Mouse (Mus musculus): ENCODE results near the gene Cep83. TPM values are rescaled to one million over a fixed set of nuclear protein-coding genes. Genes with fewer than 3 reads are reported as not detected.

The Cep83 gene
- total and polyA plus RNA-seq, 3 experiments: 23.9 to 231 (median 25.9) TPM

DNA sequence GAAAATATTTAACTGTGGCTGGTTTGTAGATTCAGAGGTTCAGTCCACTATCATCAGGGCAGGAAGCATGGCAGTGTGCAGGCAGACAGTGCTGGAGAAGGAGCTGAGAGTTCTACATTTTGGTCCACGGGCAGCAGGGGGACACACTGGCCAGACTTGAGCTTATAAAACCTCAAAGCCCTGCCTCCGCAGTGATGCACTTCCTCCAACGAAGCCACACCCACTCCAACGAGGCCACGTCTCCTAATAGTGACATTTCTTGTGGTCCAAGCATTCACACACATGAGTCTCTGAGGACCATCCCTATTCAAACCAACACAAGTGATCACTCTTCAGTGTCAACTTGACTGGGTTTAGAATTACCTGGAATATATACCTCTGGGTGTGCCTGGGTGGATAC is 49.2 kb upstream of the Cep83 start:
- Histone ChIP-seq H3K9me3 (replicated peaks; ENCODE audit: insufficient read depth, low read length) (no peaks in the 10 kb centered on the region), H3K4me1 (ENCODE audit: control insufficient read depth in 1 of 2, insufficient read depth in 2 of 2, low read length in 2 of 2) (no peaks in the 10 kb centered on the region), H3K79me2 (ENCODE audit: control insufficient read depth, insufficient read depth, low read length, poor library complexity) (no peaks in the 10 kb centered on the region), H3K27ac (ENCODE audit: control insufficient read depth, low read depth, low read length) (no peak overlapping the region), H3K36me3 (ENCODE audit: control insufficient read depth in 1 of 2, insufficient read depth in 2 of 2, low read length in 2 of 2) (no peaks in the 10 kb centered on the region), H3K27me3 (ENCODE audit: control insufficient read depth in 1 of 2, insufficient read depth in 2 of 2, low read length in 2 of 2) (peaks cover 0 to 11% of the 10 kb centered on the region in 2 experiments; a peak in 3 of 4 replicates), H3K9ac (ENCODE audit: control insufficient read depth, low read depth, low read length, poor library complexity, severe bottlenecking) (no peak overlapping the region), H3K4me3 (ENCODE audit: control insufficient read depth in 1 of 2, insufficient read depth in 1 of 2, low read depth in 2 of 2, low read length in 2 of 2) (no peak overlapping the region)
- TF ChIP-seq ZNF384 (IDR thresholded peaks at IDR 0.05; ENCODE audit: low read depth, low read length) (no peak), ZC3H11A (IDR thresholded peaks at IDR 0.05; ENCODE audit: low read depth, low read length) (no peak), UBTF (IDR thresholded peaks at IDR 0.05; ENCODE audit: borderline replicate concordance, insufficient read depth, low read depth, low read length) (no peak), MYB (IDR thresholded peaks at IDR 0.05; ENCODE audit: low read depth, low read length) (no peak), ZMIZ1 (IDR thresholded peaks at IDR 0.05; ENCODE audit: low read depth, low read length) (no peak), CTCF (IDR thresholded peaks at IDR 0.05 in 2 of 3, conservative IDR thresholded peaks at IDR 0.05 in 1 of 3; ENCODE audit: control insufficient read depth in 1 of 3, insufficient read depth in 1 of 3, low read depth in 2 of 3, low read length in 3 of 3, poor library complexity in 1 of 3, severe bottlenecking in 1 of 3) (no peak; a peak in 1 of 6 replicates), SIN3A (IDR thresholded peaks at IDR 0.05; ENCODE audit: low read length) (no peak), ETS1 (IDR thresholded peaks at IDR 0.05; ENCODE audit: low read depth, low read length) (no peak), RCOR1 (IDR thresholded peaks at IDR 0.05; ENCODE audit: low read depth, low read length) (no peak), MAFK (IDR thresholded peaks at IDR 0.05; ENCODE audit: borderline replicate concordance, low read depth, low read length) (no peak), CHD2 (IDR thresholded peaks at IDR 0.05; ENCODE audit: low read length) (no peak)
- DNase-seq (ENCODE audit: low read depth, low spot score): peak; percentile 19

DNA sequence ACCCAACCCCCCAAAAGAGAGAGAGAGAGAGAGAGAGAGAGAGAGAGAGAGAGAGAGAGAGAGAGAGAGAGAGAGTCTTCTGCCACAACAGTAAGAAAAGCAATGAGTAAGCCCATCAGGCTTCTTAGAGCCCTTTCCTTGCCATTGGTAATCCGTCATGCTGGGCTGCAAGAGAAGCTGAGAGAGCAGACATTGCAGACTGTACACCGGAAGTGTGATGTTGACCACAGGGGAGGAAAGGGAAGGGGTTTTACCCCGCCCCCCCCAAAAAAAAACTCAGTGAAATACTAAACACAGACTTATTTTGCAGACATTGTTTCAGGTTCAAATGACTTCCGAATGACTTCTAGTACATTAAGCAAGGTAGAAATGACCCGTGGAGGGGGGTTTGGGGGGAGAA is 48.4 kb upstream of the Cep83 start:
- no peak overlapping the region for H3K4me3 ChIP-seq (ENCODE audit: control insufficient read depth in 1 of 2, insufficient read depth in 1 of 2, low read depth in 2 of 2, low read length in 2 of 2)
- H3K36me3 ChIP-seq (ENCODE audit: control insufficient read depth in 1 of 2, insufficient read depth in 2 of 2, low read length in 2 of 2): no peaks in the 10 kb centered on the region
- no peak overlapping the region for H3K9ac ChIP-seq (ENCODE audit: control insufficient read depth, low read depth, low read length, poor library complexity, severe bottlenecking)
- no peaks in the 10 kb centered on the region for H3K9me3 ChIP-seq (replicated peaks; ENCODE audit: insufficient read depth, low read length)
- no peak for TF ChIP-seq ELF1 (IDR thresholded peaks at IDR 0.05; ENCODE audit: low read depth, low read length)
- TF ChIP-seq TAL1 (IDR thresholded peaks at IDR 0.05; ENCODE audit: low read length): no peak
- no peak for TF ChIP-seq ZKSCAN1 (IDR thresholded peaks at IDR 0.05; ENCODE audit: low read depth, low read length)
- no peak for TF ChIP-seq EP300 (IDR thresholded peaks at IDR 0.05; ENCODE audit: low read depth in 1 of 2, low read length in 2 of 2)
- no peak for TF ChIP-seq POLR2AphosphoS5 (IDR thresholded peaks at IDR 0.05; ENCODE audit: borderline replicate concordance, low read depth, low read length)
- TF ChIP-seq TBP (IDR thresholded peaks at IDR 0.05; ENCODE audit: low read depth, low read length): no peak
- no peak for TF ChIP-seq E2F4 (IDR thresholded peaks at IDR 0.05; ENCODE audit: borderline replicate concordance, low read depth, low read length)
- no peak for TF ChIP-seq SMC3 (IDR thresholded peaks at IDR 0.05; ENCODE audit: low read depth, low read length)
- TF ChIP-seq MAFK (IDR thresholded peaks at IDR 0.05; ENCODE audit: borderline replicate concordance, low read depth, low read length): no peak
- no peak for TF ChIP-seq NELFE (IDR thresholded peaks at IDR 0.05; ENCODE audit: low read depth, low read length)
- TF ChIP-seq USF1 (IDR thresholded peaks at IDR 0.05; ENCODE audit: low read depth, low read length): no peak
- no peak for TF ChIP-seq ETS1 (IDR thresholded peaks at IDR 0.05; ENCODE audit: low read depth, low read length)
- TF ChIP-seq NRF1 (IDR thresholded peaks at IDR 0.05; ENCODE audit: insufficient read depth, low read depth, low read length, poor library complexity, severe bottlenecking): no peak
- no peak for TF ChIP-seq GABPA (IDR thresholded peaks at IDR 0.05; ENCODE audit: low read depth, low read length)
- TF ChIP-seq CHD1 (IDR thresholded peaks at IDR 0.05; ENCODE audit: low read depth, low read length): no peak
- no peak for TF ChIP-seq POLR2AphosphoS2 (IDR thresholded peaks at IDR 0.05; ENCODE audit: low read length)
- no peak for TF ChIP-seq GATA1 (IDR thresholded peaks at IDR 0.05; ENCODE audit: low read depth, low read length)
- TF ChIP-seq JUND (IDR thresholded peaks at IDR 0.05; ENCODE audit: low read depth, low read length): no peak
- TF ChIP-seq RAD21 (IDR thresholded peaks at IDR 0.05; ENCODE audit: low read depth, low read length): no peak
- no peak for TF ChIP-seq MYB (IDR thresholded peaks at IDR 0.05; ENCODE audit: low read depth, low read length)
- H3K79me2 ChIP-seq (ENCODE audit: control insufficient read depth, insufficient read depth, low read length, poor library complexity): no peaks in the 10 kb centered on the region
- H3K27ac ChIP-seq (ENCODE audit: control insufficient read depth, low read depth, low read length): no peak overlapping the region
- H3K27me3 ChIP-seq (ENCODE audit: control insufficient read depth in 1 of 2, insufficient read depth in 2 of 2, low read length in 2 of 2): peaks cover 0 to 11% of the 10 kb centered on the region in 2 experiments; a peak in 2 of 4 replicates
- DNase-seq (ENCODE audit: low read depth, low spot score): no peak
- no peaks in the 10 kb centered on the region for H3K4me1 ChIP-seq (ENCODE audit: control insufficient read depth in 1 of 2, insufficient read depth in 2 of 2, low read length in 2 of 2)

Measured in MEL (cell line).